Mouse (Mus musculus): ENCODE data around the gene Crhr1. TPM values are rescaled to one million over a fixed set of nuclear protein-coding genes. Genes with fewer than 3 reads are reported as not detected.

The Crhr1 gene
- total RNA-seq, 2 experiments from 2014 or later, result 6.4 to 6.8 TPM

DNA sequence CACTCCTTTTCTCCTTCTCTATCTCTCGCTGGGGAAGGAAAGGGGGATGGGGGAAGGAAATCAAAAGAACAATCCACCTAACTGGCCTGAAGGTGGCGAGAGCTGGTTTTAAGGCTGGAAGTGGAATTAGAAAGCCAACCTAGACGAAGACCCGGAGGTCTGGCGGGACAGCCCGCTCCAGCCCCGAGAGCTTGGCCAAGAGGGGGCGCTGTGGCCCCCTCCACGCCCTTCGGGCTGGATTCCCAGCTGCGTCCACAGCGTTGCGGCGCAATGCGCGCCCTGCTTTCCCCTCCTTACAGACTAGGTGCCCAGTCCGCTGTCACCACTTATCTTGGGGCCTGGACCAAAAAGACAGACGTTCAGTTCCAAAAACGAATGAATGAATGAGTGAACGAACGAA, 899 bp upstream of the Crhr1 start:
- peak; percentile 46 to 51 for DNase-seq (ENCODE audit: extremely low spot score in 1 of 2, low spot score in 1 of 2)

- DNase-seq (ENCODE audit: extremely low spot score in 1 of 2, low spot score in 1 of 2), result no peak
Measured at GRCm38 (mm10) chr11:104133442-104133983, 858 bp downstream of the Crhr1 start.

DNA sequence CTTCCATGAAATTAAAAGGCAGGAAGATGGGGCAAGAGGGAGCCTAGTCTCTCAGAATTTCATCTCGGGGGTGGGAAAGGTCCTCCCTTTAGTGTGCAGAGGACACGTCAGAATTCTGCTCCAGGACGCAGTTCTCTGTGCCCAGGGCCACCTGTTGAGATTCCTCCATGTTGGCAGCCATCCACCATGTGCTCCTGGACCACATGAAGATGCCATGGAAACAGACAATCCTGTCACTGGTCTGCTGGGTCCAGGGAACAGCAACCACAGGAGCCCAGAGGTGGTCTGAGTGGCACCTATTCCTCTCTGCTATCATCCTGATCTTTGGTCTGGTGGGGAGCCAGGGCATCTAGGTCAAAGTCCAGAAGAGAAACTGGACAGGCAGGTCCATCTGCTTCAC, 6.3 kb downstream of the Crhr1 start:
- DNase-seq (ENCODE audit: extremely low spot score in 1 of 2, low spot score in 1 of 2), result no peak

- DNase-seq (ENCODE audit: extremely low spot score in 1 of 2, low spot score in 1 of 2), result no peak
Measured at GRCm38 (mm10) chr11:104144930-104145329, 12.3 kb downstream of the Crhr1 start.

DNA sequence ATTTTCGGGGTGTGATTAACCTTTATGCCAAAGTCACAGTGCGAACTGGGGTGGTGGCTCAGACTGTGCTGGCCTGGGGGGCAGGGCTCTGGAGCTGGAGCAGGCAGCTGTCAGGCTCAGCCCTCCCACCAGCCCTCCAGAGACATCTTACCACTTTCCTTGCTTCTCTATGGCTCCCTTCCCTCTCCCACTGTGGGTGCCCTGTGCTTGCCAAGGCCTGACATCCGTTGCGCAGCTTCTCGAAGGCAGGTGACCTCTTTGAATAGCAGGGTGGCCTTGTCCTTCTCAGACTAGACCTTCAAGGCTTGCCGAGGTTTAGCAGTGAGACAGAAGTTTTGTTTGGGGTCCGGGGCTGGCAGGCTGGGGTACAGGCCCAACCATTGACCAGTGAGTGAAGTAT, 16.1 kb downstream of the Crhr1 start:
- no peak for DNase-seq (ENCODE audit: extremely low spot score in 1 of 2, low spot score in 1 of 2)

- DNase-seq (ENCODE audit: extremely low spot score in 1 of 2, low spot score in 1 of 2), result no peak
Measured at GRCm38 (mm10) chr11:104150911-104151310, 18.3 kb downstream of the Crhr1 start.

DNA sequence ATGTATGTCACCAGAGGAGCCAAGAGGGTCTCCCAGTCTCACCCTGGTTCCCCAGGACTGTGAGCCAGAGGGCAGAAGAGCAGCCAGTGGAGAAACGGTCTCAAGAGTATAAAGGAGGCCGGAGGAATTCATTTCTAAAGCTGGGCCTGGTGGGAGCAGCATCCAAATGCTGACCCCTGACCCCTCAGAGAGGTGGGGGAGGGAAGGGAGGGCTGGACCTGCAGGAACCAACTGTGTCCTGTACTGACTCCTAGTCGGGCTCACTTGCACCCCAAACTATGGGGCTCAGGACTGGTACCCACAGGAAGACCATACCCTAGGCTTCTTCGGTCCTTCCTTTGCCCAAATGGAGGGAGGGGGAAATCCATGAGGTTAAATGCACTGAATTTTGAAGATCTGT, 21.7 kb downstream of the Crhr1 start:
- DNase-seq (ENCODE audit: extremely low spot score in 1 of 2, low spot score in 1 of 2), result no peak

GRCm38 (mm10) chr11:104154820-104155635, 22.4 kb downstream of the Crhr1 start:
- no peak for DNase-seq (ENCODE audit: extremely low spot score in 1 of 2, low spot score in 1 of 2)

GRCm38 (mm10) chr11:104155899-104156298, 23.2 kb downstream of the Crhr1 start:
- DNase-seq (ENCODE audit: extremely low spot score in 1 of 2, low spot score in 1 of 2), result no peak

DNA sequence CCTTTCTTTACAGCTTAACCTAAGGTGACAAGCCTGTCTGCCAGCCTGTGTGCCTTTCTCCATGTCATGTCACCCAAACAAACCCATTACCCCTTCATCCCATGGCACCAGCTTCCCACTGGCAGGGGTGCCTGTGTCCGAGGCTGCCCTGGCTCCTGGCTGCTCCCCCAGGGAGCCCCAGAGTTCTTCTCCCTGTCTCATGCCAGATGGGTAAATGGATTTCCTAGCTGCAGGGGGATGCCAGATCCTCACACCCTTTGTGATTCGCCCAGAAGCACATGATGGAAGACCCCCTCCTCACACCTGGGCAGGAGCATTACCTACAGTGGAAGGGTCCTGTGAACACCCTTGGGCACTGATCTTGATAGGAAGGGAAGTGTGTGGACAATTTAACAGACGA, 23.7 kb downstream of the Crhr1 start:
- no peak for DNase-seq (ENCODE audit: extremely low spot score in 1 of 2, low spot score in 1 of 2)

DNA sequence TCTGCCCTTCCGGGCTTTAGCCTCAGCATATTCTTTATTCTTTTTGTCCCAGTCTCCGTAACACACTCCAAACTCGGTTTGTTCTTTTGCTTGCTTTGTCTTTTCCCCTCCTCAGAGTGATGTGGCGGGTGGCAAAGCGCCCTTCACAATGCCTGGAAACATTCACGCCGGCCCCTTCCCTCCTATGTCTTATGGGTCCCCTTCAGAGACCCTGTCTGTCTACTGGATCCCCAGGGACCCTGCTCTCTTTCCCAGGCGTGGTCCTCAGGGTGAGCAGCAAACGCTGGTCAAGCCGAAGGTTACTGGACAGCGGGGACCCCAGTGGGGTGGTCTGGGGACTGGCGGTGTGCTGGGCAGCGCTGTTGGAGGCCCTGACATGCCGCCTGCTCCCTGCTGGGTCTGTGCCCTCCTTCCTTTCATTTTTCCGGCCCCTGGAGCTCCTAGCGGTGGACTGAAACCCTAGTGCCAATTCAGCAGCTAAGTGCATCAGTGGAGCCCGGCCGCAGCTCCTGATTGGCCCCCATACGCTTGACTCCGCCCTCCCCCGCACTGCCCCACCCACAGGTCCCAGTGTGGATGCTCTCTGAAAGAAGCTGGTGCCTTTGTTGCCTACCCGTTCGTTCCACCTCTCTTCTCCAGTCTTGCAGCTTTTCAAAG, 25.1 kb downstream of the Crhr1 start:
- DNase-seq (ENCODE audit: extremely low spot score in 1 of 2, low spot score in 1 of 2), result peak; percentile 58 to 69

- peak in 1 of 2 experiments; percentile 20 for DNase-seq (ENCODE audit: extremely low spot score in 1 of 2, low spot score in 1 of 2)
Measured at GRCm38 (mm10) chr11:104158260-104158907, 25.7 kb downstream of the Crhr1 start.

- no peak for DNase-seq (ENCODE audit: extremely low spot score in 1 of 2, low spot score in 1 of 2)
Measured at GRCm38 (mm10) chr11:104159769-104160272, 27.2 kb downstream of the Crhr1 start.

DNA sequence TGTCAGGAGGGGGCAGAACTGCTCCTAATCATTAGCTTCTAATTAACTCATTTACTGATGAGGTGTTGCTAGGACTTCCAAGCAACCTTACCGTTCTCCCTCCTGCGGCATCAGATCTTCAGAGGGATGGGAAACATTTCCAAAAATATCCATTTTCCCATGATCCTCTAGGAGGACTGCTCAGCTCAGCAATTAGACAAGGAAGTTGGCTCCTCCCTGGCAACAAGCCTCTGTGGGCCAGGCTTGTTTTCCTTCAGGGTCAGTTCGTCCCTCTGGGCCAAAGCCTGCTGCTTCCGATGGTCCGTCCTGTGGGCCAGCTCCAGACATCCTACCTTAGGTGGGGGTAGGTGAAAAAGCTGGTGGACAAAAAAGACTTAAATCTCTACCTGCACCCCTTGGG, 28.5 kb downstream of the Crhr1 start:
- no peak for DNase-seq (ENCODE audit: extremely low spot score in 1 of 2, low spot score in 1 of 2)

- no peak for DNase-seq (ENCODE audit: extremely low spot score in 1 of 2, low spot score in 1 of 2)
Measured at GRCm38 (mm10) chr11:104164257-104164656, 31.6 kb downstream of the Crhr1 start.

DNA sequence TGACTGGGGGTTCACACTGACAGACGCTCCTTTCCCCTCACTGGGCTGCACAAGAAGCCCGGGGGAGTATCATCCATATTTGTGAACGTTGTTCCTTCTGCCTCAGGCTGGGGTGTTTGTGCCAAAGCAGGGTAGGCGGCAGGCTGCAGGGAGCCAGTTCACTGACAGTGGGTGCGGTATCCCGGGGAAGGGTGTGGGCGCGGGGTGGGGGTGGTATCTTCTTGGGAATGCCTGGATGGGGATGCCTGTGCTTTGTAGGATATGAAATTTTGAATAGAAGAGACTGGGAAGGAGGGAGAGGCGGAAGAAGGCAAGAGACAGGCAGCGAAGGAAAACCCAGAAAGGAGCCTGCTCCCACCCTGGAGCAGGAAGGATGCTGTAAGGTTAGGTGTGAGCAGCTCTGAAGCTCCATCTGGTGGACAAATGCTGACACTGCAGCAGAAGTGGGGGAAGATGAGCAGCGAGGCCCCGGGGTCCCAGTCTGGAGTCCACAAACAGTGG, 38.7 kb downstream of the Crhr1 start:
- DNase-seq (ENCODE audit: extremely low spot score in 1 of 2, low spot score in 1 of 2), result peak; percentile 76 to 81

- DNase-seq (ENCODE audit: extremely low spot score in 1 of 2, low spot score in 1 of 2), result no peak
Measured at GRCm38 (mm10) chr11:104178893-104179292, 46.2 kb downstream of the Crhr1 start.

DNA sequence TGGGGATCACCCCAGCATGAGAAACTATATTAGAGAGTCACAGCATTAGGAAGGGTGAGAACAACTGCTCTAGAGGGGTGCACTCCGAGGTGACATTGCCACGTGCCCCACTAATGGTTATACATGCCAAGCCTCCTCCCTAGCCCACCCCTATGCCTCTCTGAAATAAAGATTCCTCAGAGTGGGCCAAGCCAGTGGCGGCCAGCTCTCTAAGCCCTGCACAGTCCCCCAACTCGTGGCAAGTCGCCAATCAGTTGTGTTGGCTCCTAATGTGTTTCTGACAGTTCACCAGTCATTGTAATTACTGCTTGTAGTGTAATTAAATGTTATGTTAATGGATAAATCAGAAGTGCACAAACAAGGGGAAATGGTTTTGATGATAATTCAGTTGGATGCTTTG, 47.1 kb downstream of the Crhr1 start:
- DNase-seq (ENCODE audit: extremely low spot score in 1 of 2, low spot score in 1 of 2), result no peak

DNA sequence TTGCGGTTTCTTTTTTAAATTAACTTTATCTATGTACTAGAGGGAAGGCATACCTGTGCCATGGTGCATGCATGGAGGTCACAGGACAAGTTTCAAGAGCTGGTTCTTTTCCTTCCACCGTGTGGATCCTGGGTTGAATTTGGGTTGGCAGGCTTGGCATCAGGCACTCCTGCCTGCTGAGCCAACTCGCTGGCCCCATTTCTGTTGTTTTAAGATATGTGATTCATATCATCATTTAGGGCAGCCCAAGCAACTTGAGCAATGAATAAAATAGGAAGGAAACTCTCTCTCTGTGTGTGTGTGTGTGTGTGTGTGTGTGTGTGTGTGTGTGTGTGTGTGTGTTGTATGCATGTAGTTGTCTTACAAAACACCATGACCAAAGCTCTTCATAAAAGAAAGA, 49.5 kb downstream of the Crhr1 start:
- no peak for DNase-seq (ENCODE audit: extremely low spot score in 1 of 2, low spot score in 1 of 2)

DNA sequence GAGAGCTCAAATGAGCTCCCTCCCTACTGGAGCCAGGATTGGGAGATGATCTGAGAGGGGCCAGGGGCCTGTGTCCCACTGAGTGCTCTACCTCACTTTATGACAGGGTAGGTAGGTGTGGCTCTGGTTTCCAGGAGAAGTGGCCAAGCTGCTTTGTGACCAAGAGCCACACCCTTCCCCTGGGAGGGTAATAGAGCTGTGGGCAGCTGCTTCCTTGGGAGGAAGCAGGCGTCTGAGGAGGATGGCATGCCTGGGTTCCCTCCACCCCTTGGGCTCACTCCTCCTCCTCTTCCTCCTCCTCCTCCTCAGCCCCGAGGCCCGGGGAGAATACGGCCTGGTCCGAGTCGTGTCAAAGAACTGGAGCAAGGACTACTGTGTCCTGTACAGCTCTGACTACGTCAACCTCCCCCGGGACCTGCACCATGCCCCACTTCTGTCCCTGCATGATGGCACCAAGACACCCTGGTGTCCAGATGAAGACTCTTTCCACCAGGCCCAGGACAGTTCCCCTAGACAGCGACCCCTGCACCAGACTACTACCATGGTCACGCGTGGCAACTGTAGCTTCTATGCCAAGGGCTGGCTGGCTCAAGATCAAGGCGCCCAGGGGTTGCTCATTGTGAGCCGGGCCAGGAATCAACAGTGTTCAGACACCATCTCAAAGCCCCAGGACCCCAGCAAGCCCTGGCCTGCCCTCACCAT, 53.6 kb downstream of the Crhr1 start, which contains the start of gene Sppl2c:
Gene Sppl2c (plus strand): TSS at position 193 of the 702 bp plus-strand sequence.
- no peak for DNase-seq (ENCODE audit: extremely low spot score in 1 of 2, low spot score in 1 of 2)

Data from layer of hippocampus, postnatal 25 days (tissue).